Mouse (Mus musculus) layer of hippocampus, adult 2 months (tissue): ENCODE results near the gene Cideb. TPM values are rescaled to one million over a fixed set of nuclear protein-coding genes. Genes with fewer than 3 reads are reported as not detected.

ENCODE experiments used
- DNase-seq, 2 experiments: peaks; one replicate each; pipeline ENCODE4 v3.0.0; 2022; ENCODE audit warnings: low spot score in 2 of 2
- H3K27ac ChIP-seq: fragments of 200-600 bp; 2 replicates; pipeline ENCODE4 v1.8.1; 2022
- H3K4me3 ChIP-seq: fragments of 200-600 bp; 2 replicates; pipeline ENCODE4 v1.8.1; 2022; ENCODE audit warnings: mild to moderate bottlenecking
- CTCF ChIP-seq: fragments of 200-600 bp; conservative IDR thresholded peaks from 2 replicates; pipeline ENCODE4 v1.8.1; 2022; ENCODE audit warnings: antibody characterized with exemption, mild to moderate bottlenecking, moderate library complexity
- total RNA-seq, 2 experiments: library from RNA; stranded (reverse); gene quantifications; 2 replicates each; pipeline ENCODE4 v1.2.3; 2021

Cideb gene
- total RNA-seq, 2 experiments from 2014 or later, result 1.4 to 1.6 TPM

GRCm38 (mm10) chr14:55727889-55728685, 30.2 kb downstream of the Cideb start:
- no peak for DNase-seq
- Histone ChIP-seq H3K27ac (no peak overlapping the region), H3K4me3 (no peak overlapping the region)
- no peak for TF ChIP-seq CTCF

DNA sequence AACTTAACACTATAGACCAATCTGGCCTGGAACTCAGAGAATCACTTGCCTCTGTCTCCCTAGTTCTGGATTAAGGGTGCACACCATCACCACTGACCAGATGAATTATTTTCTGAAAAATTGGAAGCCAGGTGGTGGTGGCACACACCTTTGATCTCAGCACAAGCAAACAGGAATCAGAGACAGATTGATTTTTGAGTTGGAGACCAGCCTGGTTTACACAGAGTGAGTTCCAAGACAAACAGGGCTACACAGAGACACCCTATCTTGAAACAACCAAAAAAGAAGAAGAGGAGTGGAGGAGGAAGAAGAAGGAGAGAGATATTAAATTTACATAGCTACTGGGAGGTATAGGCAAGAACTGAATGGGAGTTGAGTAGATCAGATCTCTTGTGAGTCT, 32.0 kb downstream of the Cideb start:
- Histone ChIP-seq H3K4me3 (no peak overlapping the region), H3K27ac (no peak overlapping the region)
- no peak for TF ChIP-seq CTCF
- DNase-seq, result no peak

- no peak overlapping the region for H3K4me3 ChIP-seq
- no peak overlapping the region for H3K27ac ChIP-seq
- no peak for DNase-seq
- no peak for TF ChIP-seq CTCF
Measured at GRCm38 (mm10) chr14:55724411-55724871, 33.8 kb downstream of the Cideb start.

DNA sequence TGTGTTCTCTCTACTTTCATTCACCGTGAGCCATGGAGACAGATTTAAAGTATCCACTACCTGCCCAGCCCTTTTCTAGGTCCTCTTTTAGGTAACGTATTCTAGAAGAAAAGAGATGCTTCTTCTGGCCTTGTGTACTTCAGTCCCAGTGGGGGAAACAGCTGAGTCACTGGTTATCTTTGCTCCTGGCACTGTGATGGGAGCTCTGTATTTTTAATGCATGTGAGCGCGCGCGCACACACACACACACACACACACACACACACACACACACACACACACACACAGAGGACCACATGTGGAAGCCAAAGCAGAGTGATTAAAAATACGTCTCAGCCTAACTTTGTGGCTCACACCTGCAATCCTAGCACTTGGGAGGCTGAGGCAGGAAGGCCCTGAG, 34.8 kb downstream of the Cideb start:
- no peak overlapping the region for H3K27ac ChIP-seq
- DNase-seq, result no peak
- TF ChIP-seq CTCF, result no peak
- H3K4me3 ChIP-seq, result no peak overlapping the region

DNA sequence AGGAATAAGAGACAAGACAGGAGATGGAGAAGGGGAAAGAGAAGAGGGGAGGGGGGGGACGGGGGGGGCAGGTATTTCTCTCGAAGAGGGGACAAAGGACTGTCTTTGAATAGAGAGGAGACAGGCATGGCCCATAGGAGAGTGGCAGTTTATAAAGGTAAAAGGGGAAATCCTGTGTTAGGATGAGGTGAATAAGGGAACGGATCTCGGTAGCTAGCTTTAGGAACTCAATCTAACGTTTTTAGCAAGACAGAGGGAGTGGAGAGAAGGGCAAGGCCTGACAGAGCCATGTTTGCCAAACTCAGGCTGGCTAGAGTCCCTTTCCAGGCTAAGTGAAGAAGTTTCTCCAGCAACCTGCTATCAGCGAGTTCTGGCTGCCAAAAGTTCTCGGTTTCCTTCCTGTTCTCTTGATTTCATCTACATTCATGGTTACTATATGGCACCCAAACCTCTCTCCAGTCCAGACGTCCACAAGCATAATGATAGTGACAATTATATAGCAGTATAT, 35.8 kb downstream of the Cideb start:
- peak overlapping the region; percentile 77; the same call in 1 of the 2 replicates for H3K4me3 ChIP-seq

DNA sequence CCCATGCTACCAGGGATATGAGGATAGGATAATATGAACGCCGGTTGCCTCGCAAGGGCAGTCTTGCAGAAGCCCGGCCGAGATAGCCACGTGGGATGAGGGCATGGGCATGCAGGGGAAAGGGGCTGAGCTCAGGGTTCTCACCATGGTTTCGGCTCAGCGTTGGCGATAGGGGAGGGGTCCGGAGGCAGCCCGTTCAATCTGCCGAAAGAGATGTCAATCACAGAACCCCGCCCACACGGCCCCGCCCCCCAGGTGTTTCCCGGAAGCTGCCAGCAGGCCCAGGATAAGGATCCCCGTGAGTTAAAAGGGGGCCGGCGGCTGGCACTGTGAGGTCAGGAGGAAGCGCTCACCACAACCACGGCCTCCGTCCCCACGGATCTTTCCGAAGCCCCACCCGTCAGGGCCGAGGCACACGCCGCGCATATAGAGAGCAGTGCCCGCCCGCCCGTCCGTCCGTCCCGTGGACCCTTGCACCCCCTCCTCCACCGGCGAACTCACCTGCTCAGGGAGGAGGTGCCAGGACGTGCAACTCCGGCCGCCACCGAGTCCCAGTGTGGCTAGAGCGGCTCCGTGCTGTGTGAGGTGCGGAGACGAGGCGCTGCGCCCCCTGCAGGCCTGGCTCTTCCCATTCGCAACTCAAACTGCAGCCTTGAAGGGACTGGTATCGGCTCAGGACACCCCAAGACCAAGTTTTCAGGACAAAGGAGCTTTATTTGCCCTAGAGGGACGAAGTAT, 36.4 kb downstream of the Cideb start, which contains the start of gene Rabggta:
Rabggta (minus strand) TSS at position 564 of the 738 bp plus-strand sequence.
- DNase-seq, result peak; percentile 92 to 95
- Histone ChIP-seq H3K27ac (peak within 1 kb of the TSS; percentile 93), H3K4me3 (peak within 1 kb of the TSS; percentile 77)
- peak; percentile 88 for TF ChIP-seq CTCF

More for the DNA sequence above, 35.8 kb downstream of the Cideb start:
- no peak for TF ChIP-seq CTCF
- peak overlapping the region; percentile 93; the same call in 1 of the 2 replicates for H3K27ac ChIP-seq
- DNase-seq, result no peak

GRCm38 (mm10) chr14:55721076-55721475, 37.2 kb downstream of the Cideb start:
- no peak for TF ChIP-seq CTCF
- no peak overlapping the region; the same call in 1 of the 2 replicates for H3K27ac ChIP-seq

DNA sequence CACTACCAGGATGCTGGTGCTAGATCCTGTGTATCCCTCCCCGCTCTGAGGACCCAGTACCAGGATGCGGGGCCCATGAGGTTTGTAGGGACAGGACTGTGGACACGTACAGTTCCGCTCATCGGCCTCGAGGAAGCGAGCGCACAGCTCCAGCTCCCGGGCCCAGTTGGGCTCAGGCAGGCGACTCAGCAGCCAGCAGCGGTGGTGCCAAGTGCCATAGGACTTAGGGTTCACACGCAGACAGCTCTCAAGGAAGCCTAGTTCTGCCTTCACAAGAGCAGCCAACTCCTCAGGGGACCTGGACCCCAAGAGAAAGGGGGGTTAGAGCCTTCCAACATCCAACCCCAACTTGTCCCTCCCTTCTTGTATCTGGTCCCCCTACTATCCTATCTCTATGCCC, 37.6 kb downstream of the Cideb start:
- H3K4me3 ChIP-seq, result no peak overlapping the region
- TF ChIP-seq CTCF, result no peak
- H3K27ac ChIP-seq, result no peak overlapping the region
- DNase-seq, result no peak

More at GRCm38 (mm10) chr14:55721076-55721475, 37.2 kb downstream of the Cideb start:
- no peak for DNase-seq
- peak overlapping the region; percentile 77 for H3K4me3 ChIP-seq

DNA sequence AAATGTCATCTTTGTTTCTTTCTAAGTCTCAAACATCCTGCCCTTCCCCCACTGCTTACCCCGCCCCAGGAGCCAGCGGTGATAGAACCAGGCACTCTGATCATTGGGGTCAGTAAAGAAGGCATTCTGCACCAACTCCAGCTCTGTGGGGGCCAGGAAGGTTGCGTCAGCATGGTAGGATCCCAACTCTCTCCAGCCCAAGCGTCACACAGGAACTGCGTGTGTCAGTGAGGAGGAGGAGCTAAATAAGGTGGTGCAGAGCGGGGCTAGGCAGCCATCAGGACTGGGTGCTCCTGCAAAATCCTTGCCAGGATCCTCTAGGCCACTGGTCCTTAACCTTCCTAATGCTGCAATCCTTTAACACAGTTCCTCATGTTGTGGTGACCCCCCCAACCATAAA, 38.5 kb downstream of the Cideb start:
- no peak overlapping the region for H3K27ac ChIP-seq
- TF ChIP-seq CTCF, result no peak
- no peak for DNase-seq

GRCm38 (mm10) chr14:55716884-55717283, 41.4 kb downstream of the Cideb start:
- H3K27ac ChIP-seq, result no peak overlapping the region
- TF ChIP-seq CTCF, result no peak
- H3K4me3 ChIP-seq, result no peak overlapping the region
- DNase-seq, result no peak

More for the DNA sequence above, 38.5 kb downstream of the Cideb start:
- H3K4me3 ChIP-seq, result no peak overlapping the region

GRCm38 (mm10) chr14:55716271-55716670, 42.0 kb downstream of the Cideb start:
- TF ChIP-seq CTCF, result no peak
- no peak for DNase-seq
- no peak overlapping the region for H3K4me3 ChIP-seq
- no peak overlapping the region for H3K27ac ChIP-seq

GRCm38 (mm10) chr14:55714893-55715292, 43.4 kb downstream of the Cideb start:
- Histone ChIP-seq H3K27ac (no peak overlapping the region), H3K4me3 (no peak overlapping the region)
- TF ChIP-seq CTCF, result no peak
- no peak for DNase-seq

DNA sequence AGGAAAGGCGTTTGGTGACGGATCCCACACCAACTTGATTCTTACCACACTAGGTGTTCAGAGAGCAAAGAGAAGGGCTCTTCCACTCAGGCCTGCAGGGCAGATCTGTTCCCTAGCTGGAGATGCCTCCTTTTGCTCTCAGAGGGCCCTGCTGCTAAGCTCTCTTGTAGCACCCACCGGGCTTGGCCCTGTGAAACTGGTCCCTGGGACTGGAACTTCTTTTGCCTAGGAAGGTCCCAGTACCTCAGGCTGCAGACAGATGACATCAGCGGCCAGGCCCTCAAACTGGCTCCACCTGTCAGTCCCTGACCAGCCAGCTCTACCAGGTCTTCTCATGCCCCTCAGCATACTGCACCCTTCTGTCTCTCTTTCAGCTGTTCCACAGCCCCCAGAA, 44.5 kb downstream of the Cideb start, which contains the start of gene Tgm1:
Tgm1 (minus strand) TSS at position 198 of the 394 bp plus-strand sequence.
- DNase-seq, result no peak
- no peak for TF ChIP-seq CTCF

More for the DNA sequence above, 44.5 kb downstream of the Cideb start, which contains the start of gene Tgm1:
- H3K4me3 ChIP-seq, result no peak within 1 kb of the TSS
- H3K27ac ChIP-seq, result no peak within 1 kb of the TSS
